Mouse (Mus musculus) macrophage (primary cell): ENCODE results near the gene Zbtb16. TPM values are rescaled to one million over a fixed set of nuclear protein-coding genes. Genes with fewer than 3 reads are reported as not detected.

ENCODE experiments used
- H3K27ac ChIP-seq: fragments of 350-480 bp; formaldehyde crosslinking; 2 replicates; pipeline ENCODE4 v1.9.0; 2021
- H3K36me3 ChIP-seq: fragments of 350-480 bp; formaldehyde crosslinking; 2 replicates; pipeline ENCODE4 v1.9.0; 2021; ENCODE audit errors: inconsistent target
- H3K4me3 ChIP-seq: fragments of 350-480 bp; formaldehyde crosslinking; 2 replicates; pipeline ENCODE4 v1.9.0; 2021; ENCODE audit errors: inconsistent target
- H3K79me2 ChIP-seq: fragments of 350-480 bp; formaldehyde crosslinking; 2 replicates; pipeline ENCODE4 v1.9.0; 2021; ENCODE audit errors: inconsistent target
- WGBS: methylation state at CpG from one replicate; pipeline ENCODE4 v1.1.7; 2026; ENCODE audit warnings: inconsistent platforms; ENCODE audit not compliant: missing documents; 5-methylcytosine and 5-hydroxymethylcytosine counted together
- polyA plus RNA-seq: library from polyadenylated mRNA; stranded (reverse); fragments of 250-400 nt; gene quantifications from 3 replicates; pipeline ENCODE4 v1.2.4, GENCODE M21; 2018; ENCODE audit warnings: inconsistent platforms

Zbtb16 gene
- polyA plus RNA-seq, 1 experiment from 2014 or later, result 0.62 TPM

GRCm38 (mm10) chr9:48697470-48697815 is 138.6 kb downstream of the Zbtb16 start:
- Histone ChIP-seq H3K79me2 (no peaks in the 10 kb centered on the region), H3K36me3 (no peaks in the 10 kb centered on the region), H3K27ac (no peak overlapping the region), H3K4me3 (no peak overlapping the region)
- WGBS, result 88% methylated on average over 1 of the region's 2 CpGs

DNA sequence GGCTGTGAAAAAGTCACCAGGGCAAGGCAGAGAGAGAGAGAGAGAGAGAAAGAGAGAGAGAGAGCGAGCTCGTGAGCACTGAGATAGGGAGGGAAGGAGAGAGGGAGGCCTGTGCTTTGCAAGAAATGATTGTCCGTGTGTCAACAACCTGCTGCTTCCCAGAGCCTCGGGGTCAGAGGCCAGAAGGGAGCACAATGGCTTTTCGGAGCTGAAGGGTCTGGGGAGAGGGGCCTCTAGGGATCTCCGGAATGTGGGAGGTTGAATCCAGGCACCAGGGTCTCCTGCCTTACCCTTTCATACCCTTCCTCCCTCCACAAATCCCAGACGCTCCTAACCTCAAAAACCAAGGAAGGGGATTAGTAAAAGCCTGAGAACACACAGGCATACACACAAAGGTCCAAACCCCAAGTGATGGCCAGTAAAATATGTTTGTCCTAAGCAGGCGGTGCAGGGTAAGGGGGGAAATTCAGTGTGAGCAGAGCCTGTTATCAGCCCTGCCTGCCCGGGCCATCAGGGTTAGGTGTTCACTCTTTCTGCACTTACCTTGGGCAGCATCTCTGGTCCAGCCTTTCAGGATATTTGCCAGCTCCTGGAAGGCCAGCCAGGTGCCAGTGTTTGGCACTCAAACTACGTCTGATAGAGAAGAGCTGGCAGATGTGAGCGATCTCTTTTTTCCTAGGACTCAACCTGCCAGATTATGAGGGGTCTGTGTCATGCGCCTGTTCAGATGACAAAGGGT is 139.1 kb downstream of the Zbtb16 start:
- no peaks in the 10 kb centered on the region for H3K36me3 ChIP-seq
- 93% methylated on average over 10 of the region's 12 CpGs for WGBS
- no peak overlapping the region for H3K27ac ChIP-seq
- no peak overlapping the region for H3K4me3 ChIP-seq
- H3K79me2 ChIP-seq, result no peaks in the 10 kb centered on the region

- no peaks in the 10 kb centered on the region for H3K36me3 ChIP-seq
- H3K4me3 ChIP-seq, result no peak overlapping the region
- H3K27ac ChIP-seq, result no peak overlapping the region
- 85% methylated on average over 4 of the region's 4 CpGs for WGBS
- no peaks in the 10 kb centered on the region for H3K79me2 ChIP-seq
These were observed 139.7 kb downstream of the Zbtb16 start for GRCm38 (mm10) chr9:48696330-48696729.

DNA sequence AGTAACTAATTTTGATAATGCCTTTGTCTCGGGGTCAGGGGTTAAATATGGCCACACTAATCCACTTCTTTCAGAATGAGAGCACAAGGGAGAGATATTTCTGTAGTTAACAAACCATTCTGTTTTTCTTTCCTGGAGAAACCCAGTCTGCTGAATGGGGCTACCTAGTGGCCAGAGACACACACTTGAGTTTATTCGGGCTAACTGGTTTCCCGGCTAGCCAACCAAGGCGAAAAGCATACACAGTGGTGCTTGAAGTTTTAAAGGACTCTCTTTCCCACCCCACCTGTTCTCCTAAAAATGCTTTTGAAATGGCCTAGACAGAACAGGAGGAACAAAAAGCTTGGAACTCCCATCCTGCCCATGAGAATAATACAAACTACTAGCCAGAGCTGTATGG is 140.2 kb downstream of the Zbtb16 start:
- Histone ChIP-seq H3K27ac (no peak overlapping the region), H3K4me3 (no peak overlapping the region), H3K79me2 (no peaks in the 10 kb centered on the region), H3K36me3 (no peaks in the 10 kb centered on the region)
- 84% methylated on average over 4 of the region's 4 CpGs for WGBS

DNA sequence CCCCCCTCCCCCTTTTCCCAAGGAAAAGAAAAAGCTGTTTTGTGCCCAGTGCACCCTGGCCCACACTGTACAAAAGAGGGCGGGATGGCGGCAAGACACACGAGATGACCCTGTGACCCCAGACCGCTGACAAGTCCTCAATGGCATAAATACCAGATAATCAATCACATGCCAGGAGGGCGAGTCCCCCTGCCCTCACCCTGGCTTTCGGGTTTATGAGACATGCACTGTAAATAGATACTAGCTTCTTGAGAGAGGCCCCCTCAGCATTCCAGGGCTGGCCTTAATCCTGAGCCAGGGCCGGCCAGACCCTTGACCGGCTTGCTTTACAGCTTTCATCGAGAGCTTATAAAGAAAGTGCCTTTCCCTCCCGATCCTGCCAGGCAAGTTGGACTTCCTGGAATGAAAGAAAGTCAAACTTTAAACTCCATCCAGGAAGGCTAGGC is 141.4 kb downstream of the Zbtb16 start:
- Histone ChIP-seq H3K4me3 (no peak overlapping the region), H3K27ac (no peak overlapping the region), H3K36me3 (no peaks in the 10 kb centered on the region), H3K79me2 (no peaks in the 10 kb centered on the region)
- 90% methylated on average over 10 of the region's 10 CpGs for WGBS

DNA sequence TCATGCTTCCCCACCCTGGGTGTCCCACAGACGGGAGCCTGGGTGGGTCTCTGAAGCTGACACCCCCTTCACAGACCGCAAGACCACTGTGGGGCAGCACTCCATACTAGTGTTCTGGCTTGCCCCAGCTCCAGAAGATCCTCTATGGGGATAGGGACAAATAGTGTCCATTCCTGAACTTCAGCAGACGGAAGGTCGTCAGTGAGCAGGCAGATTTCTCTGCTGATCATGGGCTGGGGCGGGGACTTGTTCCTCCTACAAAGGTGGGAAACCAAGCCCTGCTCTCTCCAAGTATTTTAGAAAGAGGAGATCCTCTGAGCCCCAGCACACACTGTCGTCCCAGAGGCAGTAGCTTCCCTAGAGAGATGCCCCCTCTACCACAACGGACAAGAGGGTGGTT is 142.3 kb downstream of the Zbtb16 start:
- 80% methylated on average over 7 of the region's 7 CpGs for WGBS
- no peaks in the 10 kb centered on the region for H3K36me3 ChIP-seq
- no peak overlapping the region for H3K4me3 ChIP-seq
- no peaks in the 10 kb centered on the region for H3K79me2 ChIP-seq
- no peak overlapping the region for H3K27ac ChIP-seq

DNA sequence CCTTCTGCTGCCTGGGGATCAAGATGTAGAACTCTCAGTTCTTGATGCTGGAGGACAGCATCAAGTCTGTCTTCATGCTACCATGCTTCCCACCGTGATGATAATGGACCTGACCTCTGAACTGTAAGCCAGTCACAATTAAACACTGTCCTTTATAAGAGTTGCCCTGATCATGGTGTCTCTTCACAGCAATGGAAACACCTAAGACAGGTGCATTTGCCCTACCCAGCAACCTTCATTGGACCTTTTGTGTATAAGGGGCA is 146.4 kb downstream of the Zbtb16 start:
- WGBS, result 91% methylated on average over 1 of the region's 1 CpGs
- Histone ChIP-seq H3K79me2 (no peaks in the 10 kb centered on the region), H3K36me3 (no peaks in the 10 kb centered on the region), H3K4me3 (no peak overlapping the region), H3K27ac (no peak overlapping the region)

DNA sequence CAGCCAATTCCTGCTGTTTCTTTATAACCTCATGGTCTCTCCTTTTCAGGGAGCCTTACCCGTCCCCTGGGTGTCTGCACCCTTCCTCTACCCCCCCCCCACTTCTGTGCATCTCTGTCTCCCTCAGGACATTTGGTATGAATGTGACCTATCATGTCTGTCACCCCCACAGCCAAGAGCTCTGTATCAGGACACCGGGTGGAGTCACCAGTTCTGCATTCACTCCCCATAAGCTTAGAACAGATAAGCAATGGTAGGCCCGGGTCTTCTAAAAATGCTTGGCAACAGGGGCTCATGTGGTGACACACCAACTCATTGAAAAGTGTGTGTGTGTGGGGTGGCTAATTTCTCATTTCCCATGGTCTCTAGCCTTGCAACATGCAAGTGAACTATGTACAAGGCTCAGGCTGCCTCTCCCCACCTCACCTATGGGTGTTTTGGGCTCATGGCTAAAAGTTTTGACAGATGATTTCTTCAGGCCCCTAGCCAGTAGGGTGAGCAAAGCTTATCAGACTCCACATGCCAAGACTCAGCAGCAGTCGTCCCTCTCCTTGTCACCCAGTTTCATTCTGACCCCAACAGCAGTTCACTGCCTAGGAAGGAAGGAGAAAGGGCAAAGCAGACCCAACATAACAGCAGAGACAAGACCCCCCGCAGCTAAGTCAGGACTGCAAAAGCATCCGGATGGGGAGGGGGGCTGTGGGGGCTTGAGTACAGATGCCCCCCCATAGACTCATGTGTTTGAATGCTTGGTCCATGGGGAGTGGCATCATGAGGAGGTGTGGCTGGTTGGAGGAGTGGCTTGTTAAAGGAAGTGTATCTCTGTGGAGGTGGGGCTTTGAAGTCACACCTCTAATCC is 146.9 kb downstream of the Zbtb16 start:
- Histone ChIP-seq H3K36me3 (no peaks in the 10 kb centered on the region), H3K27ac (no peak overlapping the region), H3K4me3 (no peak overlapping the region), H3K79me2 (no peaks in the 10 kb centered on the region)
- WGBS, result 90% methylated on average over 5 of the region's 6 CpGs

DNA sequence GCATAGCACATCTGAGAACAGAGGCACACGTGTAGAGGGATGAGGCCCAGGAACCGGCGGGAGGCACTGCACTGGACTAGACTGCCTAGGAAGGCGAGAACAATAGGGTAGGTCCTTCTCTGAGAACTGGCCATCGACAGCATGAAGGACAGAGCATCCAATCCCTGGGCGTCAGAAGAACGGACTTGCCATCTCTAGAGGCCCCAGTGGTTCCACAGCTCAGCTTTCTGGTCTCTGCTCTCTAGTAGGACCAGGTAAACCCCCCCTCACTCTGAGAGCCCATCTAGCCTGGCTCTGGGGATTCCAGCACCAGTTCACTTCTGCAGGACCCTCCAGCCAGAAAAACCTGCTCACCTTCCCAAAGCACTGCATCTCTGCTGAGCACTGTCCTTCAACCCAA is 148.1 kb downstream of the Zbtb16 start:
- Histone ChIP-seq H3K27ac (no peak overlapping the region), H3K36me3 (no peaks in the 10 kb centered on the region), H3K79me2 (no peaks in the 10 kb centered on the region), H3K4me3 (no peak overlapping the region)
- WGBS, result 82% methylated on average over 7 of the region's 7 CpGs

GRCm38 (mm10) chr9:48685721-48686120 is 150.3 kb downstream of the Zbtb16 start:
- Histone ChIP-seq H3K27ac (no peak overlapping the region), H3K4me3 (no peak overlapping the region), H3K36me3 (no peaks in the 10 kb centered on the region), H3K79me2 (no peaks in the 10 kb centered on the region)
- 92% methylated on average over 7 of the region's 7 CpGs for WGBS

- H3K36me3 ChIP-seq, result no peaks in the 10 kb centered on the region
- WGBS, result 87% methylated on average over 5 of the region's 5 CpGs
- H3K27ac ChIP-seq, result no peak overlapping the region
- H3K79me2 ChIP-seq, result no peaks in the 10 kb centered on the region
- no peak overlapping the region for H3K4me3 ChIP-seq
These were observed 151.9 kb downstream of the Zbtb16 start for GRCm38 (mm10) chr9:48684144-48684543.

DNA sequence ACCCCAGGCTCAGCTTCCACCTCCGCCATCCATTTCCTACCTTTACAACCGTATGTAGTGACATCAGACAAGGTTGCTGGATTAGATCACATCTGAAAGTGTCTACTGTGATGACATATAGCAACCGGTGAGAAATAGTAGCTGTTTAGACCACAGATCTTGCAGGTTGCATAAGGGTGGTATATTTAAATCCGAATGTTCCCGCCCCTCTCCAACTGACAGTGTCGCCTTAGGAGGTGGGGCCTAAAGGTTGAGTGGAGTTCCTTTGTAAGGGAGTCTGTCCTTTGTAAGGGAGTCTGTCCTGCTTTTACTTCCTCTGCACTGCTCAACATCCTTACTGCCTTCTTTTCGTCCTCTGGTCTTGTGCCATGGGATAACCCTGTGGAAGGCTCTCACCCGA is 154.8 kb downstream of the Zbtb16 start:
- Histone ChIP-seq H3K27ac (no peak overlapping the region), H3K36me3 (no peaks in the 10 kb centered on the region), H3K4me3 (no peak overlapping the region), H3K79me2 (no peaks in the 10 kb centered on the region)
- 67% methylated on average over 8 of the region's 8 CpGs for WGBS

- WGBS, result 78% methylated on average over 16 of the region's 19 CpGs
- no peak overlapping the region for H3K27ac ChIP-seq
- H3K36me3 ChIP-seq, result no peaks in the 10 kb centered on the region
- no peak overlapping the region for H3K4me3 ChIP-seq
- H3K79me2 ChIP-seq, result no peaks in the 10 kb centered on the region
These were observed 157.3 kb downstream of the Zbtb16 start for GRCm38 (mm10) chr9:48678426-48679358.

DNA sequence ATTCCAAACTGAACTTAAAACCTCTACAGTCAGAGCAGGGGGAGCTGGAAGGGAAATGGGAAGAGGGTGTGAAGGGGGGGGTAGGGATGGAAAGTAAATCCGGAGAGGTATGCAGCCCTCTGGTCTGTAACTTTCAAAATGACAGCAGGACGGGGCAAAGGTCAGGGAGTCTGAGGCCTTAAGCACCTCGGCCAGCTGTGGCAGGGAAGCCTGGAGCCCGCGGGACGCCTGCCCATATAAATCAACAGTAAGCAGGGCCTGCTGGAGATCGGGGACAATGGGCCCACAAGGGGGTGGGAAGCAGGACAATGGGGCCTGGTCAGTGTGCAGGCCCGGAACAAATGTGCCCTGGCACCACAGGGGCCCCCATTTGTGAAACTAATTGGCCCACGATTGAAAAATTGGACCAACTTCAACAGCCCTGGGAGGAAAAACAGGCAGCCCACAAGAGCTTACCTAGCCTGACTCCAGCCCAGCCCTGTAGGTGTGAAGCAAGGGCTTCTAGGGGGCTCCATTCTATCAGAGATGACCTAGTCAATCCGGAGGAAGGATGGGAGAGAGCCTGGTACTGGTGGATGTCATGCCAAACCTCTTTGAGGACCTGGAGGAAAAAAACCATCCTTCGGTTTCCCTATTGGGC is 160.8 kb downstream of the Zbtb16 start:
- H3K4me3 ChIP-seq, result no peak overlapping the region
- WGBS, result 84% methylated on average over 11 of the region's 11 CpGs
- no peaks in the 10 kb centered on the region for H3K79me2 ChIP-seq
- H3K36me3 ChIP-seq, result no peaks in the 10 kb centered on the region
- H3K27ac ChIP-seq, result no peak overlapping the region
